Mouse (Mus musculus) midbrain, embryonic 16.5 days (tissue): ENCODE results near the gene Ubl4a. TPM values are rescaled to one million over a fixed set of nuclear protein-coding genes. Genes with fewer than 3 reads are reported as not detected.
"Not testable (repeated sequence)": the region's sequence is repeated elsewhere in the genome, so short reads cannot be mapped to it uniquely, and the experiment has no call there.

ENCODE experiments used
- ATAC-seq: fragments of 200-750 bp; cut with Nextera tagmentation; 2 replicates; pipeline ENCODE4 v1.8.0; 2017; ENCODE audit warnings: moderate TSS enrichment
- H3K27ac ChIP-seq: fragments of 300-500 bp; sonication (generic); 2 replicates; pipeline ENCODE4 v1.5.1; 2014; ENCODE audit warnings: mild to moderate bottlenecking, low read length, mixed read lengths
- H3K27me3 ChIP-seq: fragments of 300-500 bp; sonication (generic); 2 replicates; pipeline ENCODE4 v1.6.1; 2014; ENCODE audit warnings: low read depth, low read length, mixed read lengths; ENCODE audit not compliant: control insufficient read depth, insufficient read depth
- H3K36me3 ChIP-seq: fragments of 300-500 bp; sonication (generic); 2 replicates; pipeline ENCODE4 v1.6.1; 2014; ENCODE audit warnings: mild to moderate bottlenecking, low read length, moderate library complexity, mixed read lengths; ENCODE audit not compliant: control insufficient read depth, insufficient read depth
- H3K4me1 ChIP-seq: fragments of 300-500 bp; sonication (generic); 2 replicates; pipeline ENCODE4 v1.6.1; 2014; ENCODE audit warnings: mild to moderate bottlenecking, low read length, mixed read lengths; ENCODE audit not compliant: control insufficient read depth, insufficient read depth
- H3K4me2 ChIP-seq: fragments of 300-500 bp; sonication (generic); 2 replicates; pipeline ENCODE4 v1.6.1; 2014; ENCODE audit warnings: mild to moderate bottlenecking, low read length, mixed read lengths
- H3K4me3 ChIP-seq: fragments of 300-500 bp; sonication (generic); 2 replicates; pipeline ENCODE4 v1.5.1; 2014; ENCODE audit warnings: low read depth, mild to moderate bottlenecking, low read length, moderate library complexity, mixed read lengths
- H3K9ac ChIP-seq: fragments of 300-500 bp; sonication (generic); 2 replicates; pipeline ENCODE4 v1.6.1; 2014; ENCODE audit warnings: low read depth, low read length, mixed read lengths
- H3K9me3 ChIP-seq: fragments of 300-500 bp; sonication (generic); replicated peaks from 2 replicates; pipeline ENCODE4 v1.6.1; 2014; ENCODE audit warnings: mild to moderate bottlenecking, low read length, mixed read lengths; ENCODE audit not compliant: control insufficient read depth, poor library complexity, severe bottlenecking
- WGBS: fragments of 180-500 bp; shearing (Covaris S2); extraction: QIAGEN DNeasy Blood & Tissue Kit; methylation state at CpG from one replicate; pipeline ENCODE4 v1.1.7; 2014; 5-methylcytosine and 5-hydroxymethylcytosine counted together
- polyA plus RNA-seq: library from polyadenylated mRNA; unstranded; fragments of >200 nt; fragmentation: Nextera tagmentation; extraction: Ambion mirVana; gene quantifications from 2 replicates; pipeline ENCODE4 v1.2.1, GENCODE M21; 2015

The Ubl4a gene
- polyA plus RNA-seq, 1 experiment from 2014 or later = 72.6 TPM

GRCm38 (mm10) chrX:74367512-74367911 is 5.5 kb downstream of the Ubl4a start:
- H3K4me2 ChIP-seq = peak overlapping the region; percentile 69
- H3K9me3 ChIP-seq = no peaks in the 10 kb centered on the region
- no peaks in the 10 kb centered on the region for H3K27me3 ChIP-seq
- WGBS = 70% methylated on average over 10 of the region's 10 CpGs
- peak overlapping the region; percentile 85 for H3K27ac ChIP-seq
- no peaks in the 10 kb centered on the region for H3K36me3 ChIP-seq
- peak overlapping the region; percentile 57 for H3K4me3 ChIP-seq
- peak overlapping the region; percentile 82 for H3K9ac ChIP-seq
- peaks cover 13% of the 10 kb centered on the region for H3K4me1 ChIP-seq
- ATAC-seq = peak; percentile 5; the same call in 1 of the 2 replicates

GRCm38 (mm10) chrX:74359171-74359570 is 13.8 kb downstream of the Ubl4a start:
- Histone ChIP-seq H3K27me3 (no peaks in the 10 kb centered on the region), H3K4me1 (no peaks in the 10 kb centered on the region), H3K4me2 (no peak overlapping the region), H3K27ac (no peak overlapping the region), H3K4me3 (no peak overlapping the region), H3K36me3 (no peaks in the 10 kb centered on the region), H3K9ac (no peak overlapping the region), H3K9me3 (no peaks in the 10 kb centered on the region)
- WGBS = 57% methylated on average over 11 of the region's 11 CpGs
- no peak for ATAC-seq

DNA sequence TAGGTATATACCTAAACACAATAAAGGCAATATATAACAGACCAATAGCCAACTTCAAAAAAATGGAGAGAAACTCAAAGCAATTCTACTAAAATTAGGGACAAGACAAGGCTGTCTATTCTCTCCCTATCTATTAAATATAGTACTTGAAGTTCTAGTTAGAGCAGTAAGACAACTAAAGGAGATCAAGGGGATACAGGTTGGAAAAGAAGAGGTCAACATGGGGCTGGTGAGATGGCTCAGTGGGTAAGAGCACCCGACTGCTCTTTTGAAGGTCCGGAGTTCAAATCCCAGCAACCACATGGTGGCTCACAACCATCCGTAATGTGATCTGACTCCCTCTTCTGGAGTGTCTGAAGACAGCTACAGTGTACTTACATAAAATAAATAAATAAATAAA is 15.9 kb downstream of the Ubl4a start:
- WGBS = 100% methylated on average over 2 of the region's 3 CpGs
- not testable (repeated sequence) for ATAC-seq, H3K36me3 ChIP-seq, H3K27me3 ChIP-seq, H3K4me2 ChIP-seq, H3K9ac ChIP-seq, H3K27ac ChIP-seq, H3K4me3 ChIP-seq, H3K4me1 ChIP-seq, H3K9me3 ChIP-seq

- Histone ChIP-seq H3K4me2 (peak within 1 kb of the TSS; percentile 67), H3K27ac (peak within 1 kb of the TSS; percentile 64), H3K9me3 (no peaks in the 10 kb centered on the region), H3K36me3 (no peaks in the 10 kb centered on the region), H3K4me1 (peaks cover 2% of the 10 kb centered on the region; the same call in 1 of the 2 replicates), H3K4me3 (peak within 1 kb of the TSS; percentile 39), H3K27me3 (no peaks in the 10 kb centered on the region), H3K9ac (peak within 1 kb of the TSS; percentile 61)
- peak; percentile 93 for ATAC-seq
- WGBS = 32% methylated on average over 11 of the region's 22 CpGs
These were observed 19.6 kb downstream of the Ubl4a start, which contains the start of gene Lage3 for GRCm38 (mm10) chrX:74353467-74353770. Lage3 (minus strand) TSS chrX:74353618.

GRCm38 (mm10) chrX:74352645-74353466 is 20.2 kb downstream of the Ubl4a start:
- Histone ChIP-seq H3K4me2 (peak overlapping the region; percentile 67), H3K4me3 (peak overlapping the region; percentile 39), H3K27ac (peak overlapping the region; percentile 64), H3K36me3 (no peaks in the 10 kb centered on the region), H3K9me3 (no peaks in the 10 kb centered on the region), H3K27me3 (no peaks in the 10 kb centered on the region), H3K9ac (peak overlapping the region; percentile 61), H3K4me1 (peaks cover 2% of the 10 kb centered on the region; the same call in 1 of the 2 replicates)
- ATAC-seq = peak; percentile 71
- WGBS = 20% methylated on average over 13 of the region's 13 CpGs

DNA sequence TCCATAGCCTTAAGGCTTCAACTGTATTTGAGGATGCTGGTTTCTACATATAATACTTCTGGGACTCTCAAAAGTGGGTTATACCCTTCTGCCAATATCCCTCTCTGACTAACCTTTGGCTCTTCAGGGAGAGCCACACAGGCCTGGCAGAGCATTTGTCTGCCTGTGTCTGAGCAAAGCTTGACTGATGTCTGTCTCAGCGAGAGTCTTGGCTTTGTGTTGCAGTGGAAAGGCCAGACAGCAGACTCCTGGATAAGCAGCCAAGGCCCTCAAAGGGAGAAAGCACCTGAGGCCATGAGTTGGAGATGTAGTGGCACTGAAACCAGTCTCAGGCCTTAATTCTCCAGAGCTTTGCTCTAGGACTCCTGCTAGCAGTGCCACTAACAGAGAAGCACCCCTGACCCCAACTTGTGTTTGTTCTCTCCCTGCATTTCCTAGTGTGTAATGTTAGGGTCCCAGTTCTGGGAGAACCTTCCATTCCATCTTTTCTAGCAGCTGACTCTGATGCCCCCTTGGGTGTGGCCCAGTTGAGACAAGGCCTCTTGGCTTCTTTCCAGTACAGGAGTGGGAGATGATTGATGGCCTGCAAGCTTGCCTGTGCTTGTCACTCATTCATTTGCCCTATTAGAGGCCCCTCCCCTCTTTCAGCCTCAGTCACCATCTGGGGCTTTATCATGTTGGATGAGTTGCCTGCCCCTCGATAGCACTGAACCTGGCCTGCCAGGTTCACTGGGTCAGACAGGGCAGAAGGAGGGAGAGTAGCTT is 42.7 kb downstream of the Ubl4a start:
- no peaks in the 10 kb centered on the region for H3K9me3 ChIP-seq
- peak overlapping the region; percentile 89 for H3K27ac ChIP-seq
- 26% methylated on average over 2 of the region's 2 CpGs for WGBS

DNA sequence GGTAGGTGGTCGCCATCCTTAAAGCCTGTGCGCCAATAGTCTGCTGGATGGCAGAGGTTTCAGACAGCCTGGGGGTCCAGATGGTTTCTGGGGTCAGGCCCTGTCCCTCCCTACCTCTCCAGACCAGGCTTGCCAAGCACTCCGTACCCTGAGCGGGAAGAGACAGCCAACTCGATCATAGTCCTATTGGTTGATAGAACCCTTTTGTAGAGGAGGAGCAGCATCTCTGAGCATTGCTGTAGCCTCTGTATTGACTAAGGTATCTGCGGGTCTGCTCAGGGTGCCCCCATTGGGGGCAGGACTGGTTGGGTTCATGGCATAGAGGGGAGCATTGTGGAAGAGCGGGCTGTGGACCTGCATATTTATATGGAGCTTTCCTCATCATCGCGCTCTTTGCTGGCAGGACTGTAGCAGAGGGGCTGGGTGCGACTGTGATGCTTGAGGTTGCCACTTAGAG is 43.8 kb downstream of the Ubl4a start:
- ATAC-seq = peak; percentile 74
- 0 out of 2 replicates have a peak, but pooled peaks cover 5% of the 10 kb centered on the region for H3K36me3 ChIP-seq
- H3K9me3 ChIP-seq = no peaks in the 10 kb centered on the region
- WGBS = 32% methylated on average over 10 of the region's 10 CpGs
- peak overlapping the region; percentile 54 for H3K4me3 ChIP-seq
- peaks cover 31% of the 10 kb centered on the region for H3K4me1 ChIP-seq
- peak overlapping the region; percentile 84 for H3K4me2 ChIP-seq
- H3K9ac ChIP-seq = peak overlapping the region; percentile 73
- no peaks in the 10 kb centered on the region for H3K27me3 ChIP-seq
- H3K27ac ChIP-seq = peak overlapping the region; percentile 89

More for the DNA sequence above, 42.7 kb downstream of the Ubl4a start:
- Histone ChIP-seq H3K4me3 (peak overlapping the region; percentile 54), H3K27me3 (no peaks in the 10 kb centered on the region), H3K36me3 (0 out of 2 replicates have a peak, but pooled peaks cover 5% of the 10 kb centered on the region), H3K4me1 (peaks cover 31% of the 10 kb centered on the region), H3K4me2 (peak overlapping the region; percentile 84), H3K9ac (peak overlapping the region; percentile 73)
- ATAC-seq = no peak

DNA sequence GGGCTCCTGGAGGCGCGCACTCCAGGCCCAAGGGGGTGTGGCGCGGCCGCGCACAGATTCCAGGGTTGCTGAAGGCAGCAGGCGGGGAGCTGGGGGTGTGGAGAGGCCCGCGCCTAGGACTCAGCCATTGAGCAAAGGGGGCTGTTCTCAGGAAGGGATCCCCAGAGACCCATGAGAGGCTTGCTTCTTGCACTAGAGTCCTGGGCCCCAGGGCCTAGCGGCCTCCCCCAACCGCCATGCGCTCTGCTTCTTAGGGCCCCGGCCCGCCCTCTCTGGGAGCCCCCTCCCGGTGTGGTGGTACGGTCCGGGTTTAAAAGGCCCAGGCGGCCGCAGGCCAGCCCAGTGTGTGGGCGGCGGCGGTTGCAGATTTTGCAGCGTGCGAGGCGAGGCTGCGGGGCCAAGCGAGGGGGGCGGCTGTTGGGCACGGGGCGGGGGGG is 44.3 kb downstream of the Ubl4a start, which contains the start of gene Plxna3:
TSS of gene Plxna3 (plus strand) at position 342 of the 437 bp plus-strand sequence.
- H3K4me3 ChIP-seq = peak within 1 kb of the TSS; percentile 54
- H3K9ac ChIP-seq = peak within 1 kb of the TSS; percentile 73
- H3K4me2 ChIP-seq = peak within 1 kb of the TSS; percentile 84
- H3K4me1 ChIP-seq = peaks cover 31% of the 10 kb centered on the region
- H3K27ac ChIP-seq = peak within 1 kb of the TSS; percentile 89
- H3K9me3 ChIP-seq = no peaks in the 10 kb centered on the region
- 0 out of 2 replicates have a peak, but pooled peaks cover 3% of the 10 kb centered on the region for H3K36me3 ChIP-seq
- ATAC-seq = peak; percentile 95
- WGBS = 25% methylated on average over 27 of the region's 30 CpGs
- no peaks in the 10 kb centered on the region for H3K27me3 ChIP-seq
